In the genomic region with DNA sequence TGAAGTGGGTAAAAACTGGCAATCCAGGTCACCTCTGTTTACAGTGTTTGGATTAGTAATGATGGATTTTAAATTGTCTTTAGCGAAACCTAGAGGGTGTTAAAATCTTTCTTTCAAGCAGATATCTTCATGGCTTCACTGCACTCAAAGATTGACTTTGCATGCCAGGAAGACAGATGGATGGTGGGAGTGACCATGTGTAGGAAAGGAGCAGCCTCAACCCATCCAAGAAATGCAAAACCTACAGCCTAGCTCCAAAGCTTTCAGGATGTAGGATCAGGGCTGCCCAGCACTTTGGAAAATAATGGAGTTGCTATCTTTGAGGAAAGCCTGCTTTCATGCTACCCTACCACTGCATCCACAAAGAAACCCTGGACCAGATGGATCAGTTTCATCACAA, we compare ENCODE assay signal across 23 mouse cellular contexts.
A peak's percentile ranks its signal among the peaks of the same experiment; 100 is the strongest.
DNase-seq lines count a peak whose midpoint lies in the region; TF ChIP-seq lines count a peak whose summit lies in the region.
"Had no signal": no experiment of that assay in that cellular context is flagged by ENCODE, and none has a peak within 500 bp of the region (broad histone marks: within the 10 kb centered on the region; RNA-seq: fewer than 3 reads in every experiment).

No protein-coding gene starts in this region.

- peak; percentile 13 to 27 for DNase-seq in cerebellum, postnatal 10 days
- no peak for DNase-seq in cerebellum, adult 9-11 months
- DNase-seq in frontal cortex, postnatal 36 days (ENCODE audit: low spot score in 2 of 2) = peak; percentile 49 to 82
- peak; percentile 68 to 72 for DNase-seq in left cerebral cortex, adult 18-20 months (ENCODE audit: low spot score in 2 of 2)
- DNase-seq in right cerebral cortex, postnatal 25 days = peak; percentile 41
- DNase-seq in gastrocnemius, adult 2 months = no peak
- no peak for DNase-seq in heart, adult 11 months
- no peak for DNase-seq in natural killer cell, adult 2 months (ENCODE audit: low spot score in 2 of 2)
- DNase-seq: adrenal gland, adult 2 months; cerebellum, adult 8-10 months; gastrocnemius, postnatal 25 days; kidney, adult 18-20 months; kidney, postnatal 14 days; liver, embryonic 13.5 days; lung, embryonic 14.5 days; lung, postnatal 36 days; retina, postnatal 1 day; thymus, postnatal 14 days had no signal

- no peak for TF ChIP-seq CTCF in gastrocnemius, adult 2 months (IDR thresholded peaks at IDR 0.05)

- H3K4me3 ChIP-seq in gastrocnemius, adult 2 months = no peak overlapping the region
- H3K4me3 ChIP-seq: embryonic facial prominence, embryonic 12.5 days; forebrain, embryonic 15.5 days; heart, embryonic 15.5 days; left cerebral cortex, adult 2 months; limb, embryonic 13.5 days; liver, embryonic 13.5 days had no signal

- no peak overlapping the region for H3K27ac ChIP-seq in gastrocnemius, adult 2 months
- H3K27ac ChIP-seq: embryonic facial prominence, embryonic 12.5 days; forebrain, embryonic 15.5 days; heart, embryonic 15.5 days; left cerebral cortex, adult 2 months; limb, embryonic 13.5 days; liver, embryonic 13.5 days had no signal

- intact Hi-C loops in gastrocnemius, adult 2 months (cut with DNase I) = no loop called here

Comparison
In these comparisons a context has a peak if more than half of its experiments do, and no peak if none do; other contexts are left out.
1. DNase-seq: peak in cerebellum, postnatal 10 days (2 of 2), frontal cortex, postnatal 36 days (2 of 2), left cerebral cortex, adult 18-20 months (2 of 2) and right cerebral cortex, postnatal 25 days (single experiment); none in cerebellum, adult 9-11 months (single experiment), gastrocnemius, adult 2 months (single experiment), heart, adult 11 months (single experiment) and natural killer cell, adult 2 months (0 of 2).